Mouse (Mus musculus) thymus, adult 2 months (tissue): ENCODE data around the gene Tifa. TPM values are rescaled to one million over a fixed set of nuclear protein-coding genes. Genes with fewer than 3 reads are reported as not detected.

Experiments
- DNase-seq: peaks from one replicate; pipeline ENCODE4 v3.0.0; 2021
- H3K27ac ChIP-seq: fragments of 200-500 bp; 2 replicates; pipeline ENCODE4 v1.5.1; 2012; ENCODE audit warnings: low read length, control low read depth; ENCODE audit not compliant: control insufficient read depth, insufficient read depth
- H3K27me3 ChIP-seq: fragments of 200-500 bp; 2 replicates; pipeline ENCODE4 v1.6.1; 2012; ENCODE audit warnings: mild to moderate bottlenecking, low read length, moderate library complexity, mixed read lengths; ENCODE audit not compliant: control insufficient read depth, insufficient read depth
- H3K36me3 ChIP-seq: fragments of 200-500 bp; 2 replicates; pipeline ENCODE4 v1.6.1; 2012; ENCODE audit warnings: mild to moderate bottlenecking, low read length, moderate library complexity; ENCODE audit not compliant: control insufficient read depth, insufficient read depth
- H3K4me1 ChIP-seq: fragments of 200-500 bp; replicated peaks from 2 replicates; pipeline ENCODE4 v1.6.1; 2012; ENCODE audit warnings: low read length; ENCODE audit not compliant: control insufficient read depth, insufficient read depth
- H3K4me3 ChIP-seq: fragments of 200-500 bp; 2 replicates; pipeline ENCODE4 v1.5.1; 2012; ENCODE audit warnings: mild to moderate bottlenecking, low read length, control low read depth, moderate library complexity; ENCODE audit not compliant: control insufficient read depth, insufficient read depth
- CTCF ChIP-seq: fragments of 200-500 bp; IDR thresholded peaks from 2 replicates; pipeline ENCODE4 v1.5.1; 2012; ENCODE audit warnings: mild to moderate bottlenecking, control low read depth, low read length, moderate library complexity, borderline replicate concordance; ENCODE audit not compliant: control insufficient read depth, poor library complexity, insufficient read depth; ENCODE audit errors: extremely low read depth
- POLR2A ChIP-seq: fragments of 200-500 bp; IDR thresholded peaks from 2 replicates; pipeline ENCODE4 v1.6.1; 2012; ENCODE audit warnings: mild to moderate bottlenecking, low read length, control low read depth, moderate library complexity; ENCODE audit not compliant: control insufficient read depth, poor library complexity, insufficient read depth; ENCODE audit errors: extremely low read depth
- WGBS: fragments of 180-500 bp; shearing (Covaris S2); methylation state at CpG from one replicate; pipeline ENCODE4 v1.1.7; 2018; 5-methylcytosine and 5-hydroxymethylcytosine counted together
- polyA plus RNA-seq: library from polyadenylated mRNA; depleted of rRNA; stranded (reverse); fragments of >200 nt; gene quantifications from 2 replicates; pipeline ENCODE4 v1.2.3, GENCODE M21; 2012

Tifa gene
- polyA plus RNA-seq, 1 experiment, result 2.5 TPM

DNA sequence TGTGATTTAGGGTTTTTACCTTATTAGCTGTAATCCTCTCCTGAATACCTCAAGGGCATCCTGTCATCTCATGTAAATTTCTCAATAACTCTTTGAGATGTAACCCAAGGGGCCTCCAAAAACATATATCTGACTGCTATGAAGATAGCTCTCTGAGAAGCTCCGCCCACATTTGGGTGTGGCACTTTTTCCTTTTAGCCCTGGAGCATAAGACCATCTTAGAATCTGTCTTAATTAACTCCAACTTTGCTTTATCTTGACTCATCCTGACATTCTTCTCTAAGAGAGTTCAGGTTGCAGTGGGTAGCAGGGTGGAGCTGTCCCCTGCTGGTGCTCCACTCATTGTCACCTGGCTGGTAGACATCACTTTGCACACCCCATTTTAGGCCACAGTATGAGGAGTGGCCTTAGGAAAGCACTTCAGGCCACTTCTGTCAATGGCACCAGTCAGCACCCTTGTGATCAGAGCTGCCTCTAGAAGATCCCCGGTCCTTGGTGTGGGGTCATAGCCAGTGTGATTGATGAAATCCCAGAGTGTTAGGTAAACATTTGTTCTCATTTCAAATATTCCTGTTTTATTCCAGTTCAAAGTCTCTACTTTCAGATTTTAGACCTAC is 53.8 kb downstream of the Tifa start:
- H3K27me3 ChIP-seq, result no peaks in the 10 kb centered on the region
- H3K36me3 ChIP-seq, result no peaks in the 10 kb centered on the region
- 86% methylated on average over 2 of the region's 2 CpGs for WGBS
- peaks cover 14% of the 10 kb centered on the region for H3K4me1 ChIP-seq
- DNase-seq, result no peak
- TF ChIP-seq CTCF (no peak), POLR2A (no peak)
- H3K4me3 ChIP-seq, result no peak overlapping the region
- H3K27ac ChIP-seq, result no peak overlapping the region

DNA sequence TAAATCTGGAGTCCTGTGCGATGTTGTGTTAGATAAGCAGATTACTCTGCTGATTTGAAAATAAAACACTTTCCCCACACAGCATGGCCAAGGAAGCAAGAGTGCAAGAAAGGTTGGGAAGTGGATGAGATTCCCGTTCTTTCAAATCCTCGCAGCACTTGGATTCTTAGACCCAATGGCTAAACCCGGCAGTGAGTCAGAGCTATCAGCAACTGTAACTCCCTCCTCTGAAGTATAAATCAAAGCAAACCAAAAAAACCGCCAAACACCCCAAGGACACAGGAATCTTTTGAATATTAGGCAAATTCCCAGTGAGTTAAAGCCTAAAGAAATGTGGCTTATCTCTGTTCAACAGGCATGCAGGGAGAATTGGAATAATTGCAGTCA is 54.3 kb downstream of the Tifa start:
- Histone ChIP-seq H3K4me3 (no peak overlapping the region), H3K4me1 (peaks cover 14% of the 10 kb centered on the region), H3K27ac (no peak overlapping the region), H3K36me3 (no peaks in the 10 kb centered on the region), H3K27me3 (no peaks in the 10 kb centered on the region)
- TF ChIP-seq POLR2A (no peak), CTCF (no peak)
- whole genome bisulfite sequencing, result 93% methylated on average over 5 of the region's 5 CpGs
- DNase-seq, result no peak

DNA sequence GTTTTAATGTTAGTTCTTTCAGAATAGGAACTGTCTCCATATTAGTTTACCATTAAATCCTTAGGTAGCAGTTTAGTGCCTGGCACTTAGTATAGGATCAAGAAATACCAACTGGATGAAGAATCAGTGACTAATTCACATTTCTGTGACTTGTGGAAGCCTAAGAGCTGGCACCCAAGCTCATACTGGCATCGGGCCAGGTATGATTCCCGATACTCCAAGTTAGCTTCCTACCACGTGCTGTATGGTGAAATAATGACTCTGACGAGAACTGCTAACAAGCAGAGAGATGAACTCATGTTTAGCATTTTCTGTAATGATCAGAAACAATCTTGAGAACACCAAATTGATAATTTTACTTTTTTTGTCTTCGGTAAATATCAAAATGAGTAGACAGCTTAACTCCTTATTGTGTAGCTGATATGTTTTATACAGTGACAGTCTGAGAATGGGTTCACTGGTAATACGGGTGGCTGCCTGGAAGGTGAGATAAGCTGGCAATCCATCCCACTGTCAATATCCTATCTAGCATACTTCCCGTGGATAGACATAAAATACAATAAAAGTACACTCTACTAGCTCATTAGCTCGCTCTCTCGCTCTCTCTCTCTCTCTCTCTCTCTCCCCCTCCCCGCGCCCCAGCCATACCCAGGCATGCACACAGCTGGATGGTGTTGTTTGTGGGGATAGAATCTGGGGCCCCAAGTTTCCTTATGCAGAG is 58.6 kb downstream of the Tifa start:
- DNase-seq, result no peak
- Histone ChIP-seq H3K4me1 (peaks cover 14% of the 10 kb centered on the region), H3K4me3 (no peak overlapping the region), H3K36me3 (no peaks in the 10 kb centered on the region), H3K27ac (no peak overlapping the region), H3K27me3 (no peaks in the 10 kb centered on the region)
- 90% methylated on average over 11 of the region's 11 CpGs for WGBS
- TF ChIP-seq POLR2A (no peak), CTCF (no peak)

DNA sequence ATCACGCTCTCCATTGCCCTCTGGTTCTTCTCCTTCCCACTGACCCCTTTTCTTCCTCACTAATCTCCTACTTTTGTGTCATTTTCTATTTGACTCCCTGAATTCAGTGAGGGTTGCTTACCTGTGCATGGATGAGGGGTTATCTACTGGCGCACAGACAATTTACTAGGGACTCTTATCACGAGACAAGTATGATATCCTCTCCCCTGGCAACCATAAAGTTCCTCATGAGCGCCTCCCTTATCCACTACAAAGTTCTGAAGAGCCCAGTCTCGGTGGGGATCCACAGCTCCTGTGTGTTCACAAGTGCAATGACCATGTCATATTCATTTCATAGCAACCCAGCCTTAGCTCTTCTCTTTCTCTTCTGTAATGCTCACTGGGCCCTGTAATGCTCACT is 60.3 kb downstream of the Tifa start:
- Histone ChIP-seq H3K27ac (no peak overlapping the region), H3K4me3 (no peak overlapping the region), H3K4me1 (peaks cover 7% of the 10 kb centered on the region), H3K27me3 (no peaks in the 10 kb centered on the region), H3K36me3 (no peaks in the 10 kb centered on the region)
- no peak for DNase-seq
- TF ChIP-seq CTCF (no peak), POLR2A (no peak)
- 92% methylated on average over 5 of the region's 5 CpGs for WGBS

DNA sequence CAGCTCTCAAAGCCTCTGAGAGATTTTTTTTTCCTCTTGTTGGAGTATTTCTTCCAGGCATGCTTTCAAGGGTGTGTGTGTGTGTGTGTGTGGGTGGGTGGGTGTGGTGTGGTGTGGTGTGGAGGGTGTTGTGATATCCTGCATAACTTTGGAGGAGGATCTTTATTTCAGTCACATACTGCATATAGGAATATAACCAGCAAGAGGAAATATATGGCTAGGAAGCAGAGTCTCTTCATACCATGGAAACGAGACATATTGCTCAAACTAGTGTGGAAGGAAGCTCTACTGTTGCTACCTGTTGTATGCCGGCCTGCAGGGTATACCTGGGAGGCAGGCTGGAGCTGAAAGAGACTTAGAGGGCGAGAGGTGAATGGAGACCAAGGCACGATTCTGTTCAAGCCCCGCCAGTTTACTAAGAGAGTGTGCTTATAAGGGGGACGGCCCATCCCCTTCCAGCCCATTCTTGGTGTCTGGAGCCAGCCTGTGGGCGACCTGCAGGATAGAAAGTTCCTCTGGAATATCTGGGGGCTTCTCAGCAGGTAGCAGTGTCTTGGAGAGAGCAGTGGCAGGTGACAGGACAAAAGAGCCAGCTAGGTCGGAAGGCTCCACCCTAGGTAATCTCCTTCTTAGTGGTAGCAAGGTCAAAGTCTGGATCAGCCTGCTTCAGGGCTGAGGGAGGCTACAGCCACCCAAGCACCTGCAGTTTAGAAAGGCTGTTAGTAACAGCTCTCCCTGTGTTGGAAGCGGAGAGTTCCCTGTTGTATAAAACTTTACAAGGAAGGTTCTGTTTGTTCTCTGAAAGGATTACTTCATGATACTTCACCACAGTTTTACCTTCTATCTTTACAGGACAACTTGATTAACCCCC is 61.4 kb downstream of the Tifa start:
- TF ChIP-seq POLR2A (no peak), CTCF (no peak)
- WGBS, result 89% methylated on average over 9 of the region's 9 CpGs
- DNase-seq, result no peak
- no peaks in the 10 kb centered on the region for H3K36me3 ChIP-seq
- H3K27me3 ChIP-seq, result no peaks in the 10 kb centered on the region
- no peak overlapping the region for H3K4me3 ChIP-seq
- H3K4me1 ChIP-seq, result peaks cover 2% of the 10 kb centered on the region; the same call in 1 of the 2 replicates
- no peak overlapping the region for H3K27ac ChIP-seq

DNA sequence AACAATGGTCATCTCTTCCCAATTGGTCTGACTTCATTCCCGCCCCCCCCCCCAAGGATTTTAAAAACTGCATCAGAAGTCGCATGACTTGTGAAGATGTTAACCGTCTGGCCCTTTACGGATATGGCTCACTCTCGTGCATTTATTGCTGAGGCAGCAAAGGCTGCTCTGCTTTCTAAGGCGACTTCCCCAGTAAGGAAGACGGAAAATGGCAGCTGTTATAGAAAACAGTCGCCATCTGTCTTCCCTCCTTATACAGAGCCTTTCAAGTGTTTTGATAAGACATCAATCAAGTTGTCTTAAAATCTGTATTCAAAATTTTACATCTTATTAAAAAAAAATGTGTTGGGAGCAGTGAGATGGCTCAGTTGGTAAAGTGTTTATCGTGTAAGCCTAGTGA is 63.1 kb downstream of the Tifa start:
- Histone ChIP-seq H3K4me1 (peaks cover 2% of the 10 kb centered on the region; the same call in 1 of the 2 replicates), H3K4me3 (no peak overlapping the region), H3K27ac (no peak overlapping the region), H3K36me3 (no peaks in the 10 kb centered on the region), H3K27me3 (no peaks in the 10 kb centered on the region)
- 87% methylated on average over 9 of the region's 9 CpGs for WGBS
- TF ChIP-seq POLR2A, result no peak
- TF ChIP-seq CTCF, result no peak
- DNase-seq, result no peak
